20 mouse cellular contexts compared by ENCODE assay signal in the genomic region with DNA sequence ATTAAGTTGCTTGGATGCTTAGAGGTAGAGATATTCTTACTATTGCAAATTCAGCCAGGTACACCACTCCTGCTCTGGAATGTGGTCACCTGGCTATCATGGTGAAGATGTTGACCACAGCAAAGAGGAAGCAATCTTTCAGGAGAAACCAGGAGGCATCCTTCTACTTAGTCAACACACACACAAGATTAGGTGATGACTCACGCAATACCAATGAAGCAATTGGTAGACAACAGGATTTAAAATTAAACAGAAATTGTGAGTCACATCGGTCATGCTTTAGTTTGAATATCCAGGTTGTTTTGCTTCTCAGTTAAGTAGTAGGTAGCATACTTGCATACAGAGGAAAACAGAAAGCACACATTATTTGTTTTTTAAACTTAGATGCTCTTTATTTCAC. TPM values are rescaled to one million over a fixed set of nuclear protein-coding genes. Genes with fewer than 3 reads are reported as not detected.
"Had no signal": no experiment of that assay in that cellular context is flagged by ENCODE, and none has a peak within 500 bp of the region (broad histone marks: within the 10 kb centered on the region; RNA-seq: fewer than 3 reads in every experiment).

No protein-coding gene starts in this region.

- H3K4me2 ChIP-seq: limb, embryonic 12.5 days; limb, embryonic 15.5 days; liver, embryonic 11.5 days; lung, embryonic 14.5 days; midbrain, embryonic 13.5 days; stomach, embryonic 15.5 days had no signal

- H3K9me3 ChIP-seq: limb, embryonic 12.5 days; limb, embryonic 15.5 days; midbrain, embryonic 10.5 days; midbrain, embryonic 13.5 days; stomach, embryonic 15.5 days had no signal

- H3K36me3 ChIP-seq: limb, embryonic 12.5 days; limb, embryonic 15.5 days; midbrain, embryonic 10.5 days; midbrain, embryonic 13.5 days; stomach, embryonic 15.5 days had no signal

- ATAC-seq: liver, postnatal 0 days; lung, postnatal 0 days; midbrain, embryonic 13.5 days; midbrain, embryonic 16.5 days had no signal

- H3K4me3 ChIP-seq: limb, embryonic 12.5 days; limb, embryonic 15.5 days; midbrain, embryonic 10.5 days; midbrain, embryonic 13.5 days; stomach, embryonic 15.5 days had no signal

- DNase-seq: kidney, adult 9 months; kidney, postnatal 14 days; kidney, postnatal 4 days; left cerebral cortex, postnatal 4 days; liver, postnatal 0 days; lung, embryonic 14.5 days; right cerebral cortex, postnatal 4 days; spleen, adult 18-20 months; thymus, adult 18-20 months; thymus, postnatal 36 days had no signal

- H3K27ac ChIP-seq: limb, embryonic 12.5 days; limb, embryonic 15.5 days; liver, embryonic 14.5 days; macrophage; midbrain, embryonic 10.5 days; midbrain, embryonic 13.5 days; stomach, embryonic 15.5 days had no signal

- H3K27me3 ChIP-seq: limb, embryonic 12.5 days; limb, embryonic 15.5 days; midbrain, embryonic 13.5 days; stomach, embryonic 15.5 days had no signal

- H3K9ac ChIP-seq: limb, embryonic 12.5 days; limb, embryonic 15.5 days; liver, embryonic 14.5 days; liver, postnatal 0 days; lung, embryonic 14.5 days; midbrain, embryonic 13.5 days; stomach, embryonic 15.5 days had no signal

- H3K4me1 ChIP-seq: limb, embryonic 12.5 days; limb, embryonic 15.5 days; midbrain, embryonic 13.5 days; stomach, embryonic 15.5 days had no signal

RNA-seq across cellular contexts. Expression of gene Exph5, which starts 22.5 kb away (rescaled TPM):
- polyA plus RNA-seq: macrophage had no signal
